Mouse (Mus musculus) cerebellum, adult 9-10 months (tissue): Measurements from ENCODE around the gene Grm7.

Source experiments
- DNase-seq: peaks from one replicate; pipeline ENCODE4 v3.0.0; 2022

Gene Grm7

GRCm38 (mm10) chr6:110645411-110646361, at the start of gene Grm7:
Gene Grm7 (plus strand): TSS chr6:110645581.
- no peak for DNase-seq

DNA sequence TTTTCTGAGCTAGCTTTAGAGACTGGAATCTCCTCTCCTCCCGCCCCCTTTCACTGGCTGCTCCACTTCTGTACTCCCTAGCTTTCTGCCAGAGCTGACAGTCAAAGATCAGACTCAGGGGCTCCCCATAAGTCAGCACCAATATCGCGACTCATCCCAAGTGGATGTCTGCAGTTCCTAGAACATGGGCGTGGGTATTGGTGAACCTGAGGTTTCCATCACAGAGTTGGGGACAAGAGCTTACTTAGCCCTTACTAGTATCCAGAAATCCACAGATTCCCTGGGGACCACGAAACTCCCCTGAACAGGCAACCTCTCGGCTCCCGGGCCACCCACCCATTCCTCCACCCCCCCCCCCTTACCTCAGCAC, 355 bp upstream of the Grm7 start:
- no peak for DNase-seq

DNA sequence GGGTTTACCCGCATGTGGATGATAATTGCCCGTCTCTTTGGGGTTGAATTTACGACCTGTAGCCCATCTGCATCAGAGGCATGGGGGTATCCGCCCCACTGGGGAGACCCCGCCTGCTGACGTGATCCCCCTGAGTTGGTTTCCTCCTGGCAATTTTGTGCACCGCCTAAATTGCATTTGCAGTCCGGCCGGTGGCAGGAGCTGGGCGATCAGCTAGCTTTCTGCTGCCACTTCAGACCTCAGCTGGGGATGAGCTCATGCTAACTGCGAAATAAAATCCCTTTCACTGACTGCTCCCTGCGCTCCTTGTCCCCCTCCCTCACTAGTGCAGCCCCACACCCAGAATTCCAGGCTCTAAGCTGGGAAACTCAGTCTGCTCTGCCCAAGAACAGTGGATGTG, 1.5 kb downstream of the Grm7 start:
- DNase-seq: no peak

- no peak for DNase-seq
Observed at GRCm38 (mm10) chr6:110649227-110649626, 3.8 kb downstream of the Grm7 start.

DNA sequence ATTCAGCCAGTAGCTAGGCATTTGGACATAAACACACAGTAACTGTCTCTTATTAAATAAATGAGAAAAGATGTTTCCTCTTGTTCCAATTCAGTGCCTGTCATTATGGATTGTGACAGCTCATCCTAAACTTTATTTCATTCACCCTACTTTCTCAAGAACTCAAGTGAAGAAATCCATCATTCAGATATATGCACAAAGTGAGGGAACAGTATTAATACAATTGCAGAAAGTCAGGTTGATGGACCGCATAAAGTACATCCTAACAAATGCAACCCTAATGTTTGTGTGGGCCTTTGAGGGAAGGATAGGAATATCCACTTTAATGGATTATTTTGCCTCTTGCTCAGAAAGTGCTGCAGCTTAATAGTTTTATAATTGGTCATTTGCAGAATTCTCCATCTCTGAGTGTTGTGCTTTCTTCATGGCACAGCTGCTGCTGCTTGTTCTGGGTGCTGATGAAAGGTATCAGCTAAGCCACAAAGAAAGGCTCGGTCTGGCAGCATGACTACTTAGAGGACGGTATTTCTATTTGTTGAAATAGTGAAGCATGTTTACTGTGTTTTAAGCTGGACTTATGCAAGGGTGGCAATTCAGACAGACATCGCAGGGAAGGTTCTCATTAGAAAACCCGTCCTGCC, 8.1 kb downstream of the Grm7 start:
- no peak for DNase-seq

GRCm38 (mm10) chr6:110664436-110664835, 19.1 kb downstream of the Grm7 start:
- DNase-seq: no peak

DNA sequence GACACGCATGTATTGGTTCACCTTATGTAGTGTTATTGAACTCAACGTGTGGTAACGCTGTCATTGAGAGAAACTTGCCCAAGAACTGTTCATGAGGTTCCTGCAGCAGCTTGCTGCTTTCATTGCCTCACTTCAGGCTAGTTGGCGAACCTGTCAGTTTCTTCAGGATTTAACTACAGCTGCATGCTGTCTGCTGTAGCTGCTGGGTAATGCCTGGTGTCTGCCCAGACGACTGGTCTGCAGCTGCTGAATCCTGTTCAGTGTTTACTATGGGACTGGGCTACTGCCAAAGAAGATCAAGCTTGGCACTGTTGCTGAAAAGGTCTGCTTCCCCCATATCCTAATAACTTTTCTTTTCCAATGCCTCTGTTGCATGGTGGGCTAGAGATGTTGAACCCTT, 23.1 kb downstream of the Grm7 start:
- no peak for DNase-seq

DNA sequence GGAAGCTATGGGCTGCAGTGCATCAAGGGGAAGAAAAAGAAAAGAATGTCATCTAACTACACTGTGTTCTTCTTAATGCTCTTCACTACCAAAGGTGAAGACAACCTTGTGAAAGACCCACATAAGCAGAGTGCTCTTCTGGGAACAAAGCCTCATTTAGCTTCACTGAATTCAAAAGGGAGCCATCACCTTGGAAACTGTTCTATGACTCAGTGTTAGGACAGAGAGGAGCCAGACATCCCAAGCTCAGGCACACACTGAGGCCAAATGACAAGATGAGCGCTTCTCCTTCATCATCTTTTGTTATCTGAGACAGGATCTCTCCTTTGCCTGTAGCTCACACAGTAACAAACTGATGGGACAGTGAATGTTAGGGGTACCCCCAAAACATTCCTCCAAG, 45.6 kb downstream of the Grm7 start:
- no peak for DNase-seq

- no peak for DNase-seq
Observed at GRCm38 (mm10) chr6:110709763-110710162, 64.4 kb downstream of the Grm7 start.

GRCm38 (mm10) chr6:110714943-110715342, 69.6 kb downstream of the Grm7 start:
- no peak for DNase-seq

DNA sequence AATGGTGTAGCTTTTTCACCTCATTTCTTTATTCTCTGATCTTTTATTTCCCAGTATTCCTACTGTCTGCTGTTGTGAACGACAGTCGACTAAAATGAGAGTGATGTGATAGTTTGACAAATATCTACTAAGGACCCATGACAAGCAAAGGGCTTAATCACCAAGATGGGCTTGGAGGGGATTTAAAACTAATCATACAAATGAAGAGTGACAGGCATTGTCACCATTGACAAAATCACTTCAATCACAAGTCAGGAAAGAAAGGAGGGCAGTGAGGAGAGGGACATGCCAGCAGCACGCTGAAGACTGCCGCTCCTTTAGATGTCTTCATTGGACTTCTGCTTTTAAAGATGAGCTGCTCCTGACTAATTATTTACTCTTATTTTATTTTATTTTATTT, 78.0 kb downstream of the Grm7 start:
- DNase-seq: no peak

DNA sequence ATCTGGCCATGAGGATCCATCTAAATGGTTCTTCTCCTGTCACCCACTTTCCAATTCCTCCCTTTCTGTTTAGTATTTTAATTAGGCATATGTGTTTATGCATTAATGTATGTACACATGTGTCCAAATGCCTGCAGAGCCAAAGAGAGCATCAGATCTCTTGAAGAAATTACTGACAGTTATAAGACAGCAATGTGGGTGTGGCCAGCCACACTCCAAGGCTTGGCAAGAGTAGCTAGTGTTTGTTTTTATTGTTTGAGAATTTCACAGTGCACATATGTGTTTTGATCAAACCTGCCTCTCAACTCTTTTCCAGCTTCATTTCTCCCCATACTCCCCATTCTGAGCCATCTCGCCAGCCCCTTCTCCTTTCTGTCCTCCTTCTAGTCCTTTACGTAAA, 88.5 kb downstream of the Grm7 start:
- DNase-seq: no peak

DNA sequence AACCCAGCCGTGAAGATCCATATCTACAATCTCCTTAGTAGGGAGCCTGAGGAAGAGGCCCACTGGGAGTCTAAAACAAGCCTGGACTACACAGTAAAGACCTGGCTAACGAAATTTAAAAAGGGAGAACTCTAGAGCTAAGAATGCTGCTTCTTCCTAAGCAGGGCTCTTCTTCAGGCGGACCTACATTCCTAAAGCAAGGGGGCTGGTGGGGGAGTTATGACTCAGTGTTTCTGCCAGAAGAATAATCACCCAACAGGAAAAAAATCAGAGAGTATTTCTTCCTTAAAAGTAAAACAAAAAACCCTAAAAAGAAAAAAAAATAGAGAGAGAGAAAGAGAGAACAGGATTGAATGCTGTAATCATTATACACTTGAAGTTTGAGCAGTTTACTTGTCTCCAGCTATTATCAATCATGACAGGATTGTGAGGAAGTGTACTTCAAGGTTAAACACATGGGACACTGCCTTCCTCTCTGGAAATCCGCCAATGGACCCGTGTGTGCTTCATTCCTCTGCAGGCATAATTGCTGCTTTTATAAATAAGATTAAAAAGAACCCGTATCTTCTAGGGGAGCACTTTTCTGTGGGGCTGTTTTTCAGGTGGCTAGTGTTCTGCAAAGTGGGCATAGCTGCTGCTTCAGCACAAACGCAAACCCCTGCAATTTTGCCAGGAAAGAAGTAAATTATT, 98.7 kb downstream of the Grm7 start:
- no peak for DNase-seq

GRCm38 (mm10) chr6:110755921-110756320, 110.5 kb downstream of the Grm7 start:
- DNase-seq: no peak

- no peak for DNase-seq
Observed at GRCm38 (mm10) chr6:110769588-110769987, 124.2 kb downstream of the Grm7 start.

- DNase-seq: no peak
Observed at GRCm38 (mm10) chr6:110772652-110773051, 127.3 kb downstream of the Grm7 start.

- DNase-seq: no peak
Observed at GRCm38 (mm10) chr6:110776046-110776445, 130.7 kb downstream of the Grm7 start.

DNA sequence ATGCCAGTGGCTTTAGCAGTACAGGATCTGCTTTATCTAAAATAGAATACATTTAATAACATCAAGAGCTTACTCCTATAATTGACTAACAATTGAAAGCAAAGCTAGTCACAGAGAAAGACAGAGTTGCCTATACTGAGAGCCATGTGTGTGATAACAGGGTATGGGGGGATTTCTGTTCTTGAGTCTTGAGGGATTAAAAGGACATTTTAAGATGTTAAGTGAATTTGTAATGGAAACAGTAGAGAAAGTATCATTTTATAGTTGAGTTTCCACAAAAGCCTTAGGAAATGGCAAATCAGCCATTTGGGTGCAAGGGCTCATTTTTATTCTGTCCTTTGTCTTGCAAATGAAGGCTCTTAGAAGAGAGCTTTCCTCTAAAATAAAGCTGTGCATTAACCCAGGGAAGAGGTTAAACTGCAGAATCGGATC, 140.1 kb downstream of the Grm7 start:
- no peak for DNase-seq

GRCm38 (mm10) chr6:110792696-110793095, 147.3 kb downstream of the Grm7 start:
- no peak for DNase-seq

DNA sequence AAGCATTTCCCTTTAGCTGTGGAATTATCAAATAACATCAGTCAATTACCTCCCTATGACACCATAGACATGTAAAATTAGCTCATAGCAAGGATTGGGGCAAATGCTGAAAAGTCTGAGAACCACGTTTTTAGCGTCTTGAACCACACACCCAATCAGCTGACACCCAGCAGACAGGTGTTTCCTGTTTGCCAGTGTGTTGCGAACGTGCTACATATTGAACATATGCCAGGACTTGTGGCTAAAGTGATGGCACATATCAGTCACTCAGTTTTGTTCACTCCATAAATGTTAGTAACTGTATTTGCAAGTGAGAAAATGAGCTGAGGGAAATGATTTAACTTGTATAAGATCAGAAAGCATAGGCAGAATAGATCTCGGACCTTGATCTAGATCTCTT, 162.1 kb downstream of the Grm7 start:
- DNase-seq: no peak

- no peak for DNase-seq
Observed at GRCm38 (mm10) chr6:110812214-110812613, 166.8 kb downstream of the Grm7 start.

GRCm38 (mm10) chr6:110818236-110818635, 172.9 kb downstream of the Grm7 start:
- no peak for DNase-seq

DNA sequence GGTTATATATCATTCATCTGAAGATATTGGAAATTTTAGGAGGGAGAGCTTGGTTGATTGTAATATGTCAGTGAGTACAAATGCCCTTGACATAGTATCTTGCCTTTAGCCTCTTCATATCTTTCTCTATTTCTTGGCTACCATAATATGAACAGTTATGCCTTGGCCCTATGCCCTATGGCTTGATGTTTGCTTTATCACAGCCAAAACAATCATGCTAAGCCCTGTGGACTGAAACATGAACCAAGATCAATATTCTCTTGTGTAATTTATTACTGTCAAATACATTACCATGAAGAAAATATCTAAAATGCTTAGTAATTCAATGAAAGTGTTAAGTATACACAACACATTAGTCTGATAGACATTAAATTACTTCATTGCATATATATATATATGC, 222.9 kb downstream of the Grm7 start:
- no peak for DNase-seq

GRCm38 (mm10) chr6:110982013-110982412, 336.6 kb downstream of the Grm7 start:
- no peak for DNase-seq
